Mouse (Mus musculus) intestine, postnatal 0 days (tissue): ENCODE measurements around the gene Col23a1. TPM values are rescaled to one million over a fixed set of nuclear protein-coding genes. Genes with fewer than 3 reads are reported as not detected.

Experiments used
- ATAC-seq: fragments of 200-750 bp; cut with Nextera tagmentation; 2 replicates; pipeline ENCODE4 v1.8.0; 2017; ENCODE audit warnings: mild to moderate bottlenecking, moderate TSS enrichment, moderate library complexity
- H3K27ac ChIP-seq: fragments of 300-500 bp; sonication (generic); 2 replicates; pipeline ENCODE4 v1.5.1; 2014; ENCODE audit warnings: mild to moderate bottlenecking, low read depth, low read length, moderate library complexity
- H3K27me3 ChIP-seq: fragments of 300-500 bp; sonication (generic); replicated peaks from 2 replicates; pipeline ENCODE4 v1.6.1; 2014; ENCODE audit warnings: low read length, mixed read lengths; ENCODE audit not compliant: control insufficient read depth, insufficient read depth
- H3K36me3 ChIP-seq: fragments of 300-500 bp; sonication (generic); 2 replicates; pipeline ENCODE4 v1.6.1; 2014; ENCODE audit warnings: mild to moderate bottlenecking, moderate library complexity; ENCODE audit not compliant: control insufficient read depth, insufficient read depth
- H3K4me1 ChIP-seq: fragments of 300-500 bp; sonication (generic); replicated peaks from 2 replicates; pipeline ENCODE4 v1.6.1; 2014; ENCODE audit warnings: antibody characterized with exemption, low read length, mixed read lengths; ENCODE audit not compliant: control insufficient read depth, insufficient read depth
- H3K4me2 ChIP-seq: fragments of 300-500 bp; sonication (generic); replicated peaks from 2 replicates; pipeline ENCODE4 v1.6.1; 2014; ENCODE audit warnings: low read depth, mild to moderate bottlenecking, moderate library complexity
- H3K4me3 ChIP-seq: fragments of 300-500 bp; sonication (generic); 2 replicates; pipeline ENCODE4 v1.5.1; 2014; ENCODE audit warnings: low read depth, low read length
- H3K9ac ChIP-seq: fragments of 300-500 bp; sonication (generic); 2 replicates; pipeline ENCODE4 v1.6.1; 2014; ENCODE audit warnings: mild to moderate bottlenecking, low read depth, low read length
- H3K9me3 ChIP-seq: fragments of 300-500 bp; sonication (generic); 2 replicates; pipeline ENCODE4 v1.6.1; 2016; ENCODE audit warnings: mixed run types; ENCODE audit not compliant: control insufficient read depth
- CTCF ChIP-seq: sonication (generic); IDR thresholded peaks from 2 replicates; pipeline ENCODE4 v1.5.1; 2016; ENCODE audit warnings: low read depth, mild to moderate bottlenecking, control low read depth, antibody characterized with exemption, moderate library complexity
- WGBS: fragments of 180-500 bp; shearing (Covaris S2); extraction: QIAGEN DNeasy Blood & Tissue Kit; methylation state at CpG from one replicate; pipeline ENCODE4 v1.1.7; 2014; 5-methylcytosine and 5-hydroxymethylcytosine counted together
- polyA plus RNA-seq: library from polyadenylated mRNA; unstranded; fragments of >200 nt; fragmentation: Nextera tagmentation; extraction: Ambion mirVana; gene quantifications from 2 replicates; pipeline ENCODE4 v1.2.1, GENCODE M21; 2015

Gene Col23a1
- polyA plus RNA-seq, 1 experiment from 2014 or later, result 4.6 TPM

DNA sequence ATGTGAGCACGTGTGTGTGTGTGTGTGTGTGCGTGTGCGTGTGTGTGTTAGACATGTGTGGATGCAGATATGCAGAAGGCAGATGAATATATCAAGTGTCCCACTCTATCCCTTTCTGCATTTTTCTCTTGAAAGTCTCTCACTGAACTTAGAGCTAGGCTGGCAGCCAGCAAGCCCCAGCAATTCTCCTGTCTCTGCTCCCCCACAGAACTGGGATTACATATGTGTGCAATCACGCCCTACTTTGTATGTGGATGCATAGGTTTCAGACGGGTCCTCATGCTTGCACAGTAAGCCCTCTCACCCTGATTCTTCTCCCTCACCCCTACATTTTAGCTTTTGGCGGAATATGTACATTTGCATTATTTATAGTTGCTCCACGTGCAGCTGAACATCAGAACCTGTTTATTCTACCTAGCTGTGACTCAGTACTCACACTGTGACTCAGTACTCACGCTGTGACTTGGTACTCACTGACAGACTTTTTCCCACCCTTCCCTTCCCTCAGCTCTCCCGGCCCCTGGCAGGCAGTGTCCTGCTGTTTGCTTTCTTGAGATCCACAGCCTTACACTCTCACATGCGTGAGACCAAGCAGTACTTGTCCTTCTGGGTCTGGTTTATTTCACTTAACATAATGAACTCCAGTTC lies 111.9 kb downstream of the Col23a1 start:
- no peak for TF ChIP-seq CTCF
- Histone ChIP-seq H3K36me3 (no peaks in the 10 kb centered on the region), H3K4me3 (no peak overlapping the region), H3K9me3 (no peaks in the 10 kb centered on the region), H3K27me3 (no peaks in the 10 kb centered on the region), H3K27ac (no peak overlapping the region), H3K4me2 (no peak overlapping the region), H3K4me1 (no peaks in the 10 kb centered on the region), H3K9ac (no peak overlapping the region)
- 66% methylated on average over 10 of the region's 10 CpGs for WGBS
- no peak for ATAC-seq

DNA sequence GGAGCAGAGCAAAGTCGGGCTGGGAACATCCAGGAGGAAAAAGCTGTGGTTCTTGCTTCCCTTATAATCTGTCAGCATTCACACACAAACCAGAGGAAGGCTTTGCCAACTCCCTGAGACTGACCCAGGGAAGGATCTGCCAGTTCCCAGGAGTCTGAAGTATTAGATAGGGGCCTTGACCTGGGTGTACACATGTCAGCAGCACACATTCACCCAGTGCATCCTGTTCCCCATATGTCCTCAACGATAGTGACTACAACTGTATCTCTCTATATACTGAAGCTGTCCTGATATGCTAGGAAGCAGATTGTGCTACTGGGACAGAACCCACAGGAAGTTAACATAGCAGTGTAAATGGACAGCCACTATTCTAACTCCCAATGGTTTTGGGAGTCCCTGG lies 114.2 kb downstream of the Col23a1 start:
- 61% methylated on average over 2 of the region's 2 CpGs for WGBS

DNA sequence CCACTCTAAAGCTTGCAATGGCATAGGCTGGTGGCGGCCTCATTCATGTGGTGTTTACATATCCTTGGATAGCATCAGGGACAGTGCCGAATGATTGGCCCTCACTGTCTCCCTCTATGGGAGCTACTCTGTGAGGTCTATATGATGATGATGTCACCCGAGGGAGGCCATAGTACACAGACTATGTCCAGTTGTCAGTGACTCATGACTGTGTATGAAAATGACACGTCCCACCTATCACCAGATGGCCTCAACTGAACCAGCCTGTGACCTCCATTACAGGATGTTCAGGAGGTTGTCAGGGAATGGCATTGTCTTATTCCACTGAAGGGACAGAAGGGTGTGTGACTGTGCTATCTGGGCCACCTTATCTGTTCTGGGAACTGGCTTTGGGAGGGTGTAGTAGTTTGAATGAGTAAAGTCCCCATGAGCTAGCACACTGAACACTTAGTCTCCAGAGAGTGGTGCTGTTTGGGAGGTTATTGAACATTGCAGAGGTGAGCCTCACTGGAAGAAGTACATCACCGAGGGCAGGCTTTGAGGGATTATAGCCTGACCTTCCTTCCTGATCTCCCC lies 115.2 kb downstream of the Col23a1 start:
- Histone ChIP-seq H3K9me3 (no peaks in the 10 kb centered on the region), H3K4me1 (no peaks in the 10 kb centered on the region), H3K4me2 (no peak overlapping the region), H3K4me3 (no peak overlapping the region), H3K36me3 (no peaks in the 10 kb centered on the region), H3K9ac (no peak overlapping the region), H3K27me3 (no peaks in the 10 kb centered on the region), H3K27ac (no peak overlapping the region)
- 0 out of 2 replicates have a peak, but pooled peaks have one; percentile 13 for TF ChIP-seq CTCF
- peak; percentile 90 for ATAC-seq
- 63% methylated on average over 5 of the region's 5 CpGs for WGBS

More for the DNA sequence above, 114.2 kb downstream of the Col23a1 start:
- no peak overlapping the region for H3K27ac ChIP-seq
- no peaks in the 10 kb centered on the region for H3K36me3 ChIP-seq
- ATAC-seq, result no peak
- H3K9ac ChIP-seq, result no peak overlapping the region
- H3K27me3 ChIP-seq, result no peaks in the 10 kb centered on the region
- TF ChIP-seq CTCF, result no peak
- no peak overlapping the region for H3K4me2 ChIP-seq
- no peak overlapping the region for H3K4me3 ChIP-seq
- H3K4me1 ChIP-seq, result no peaks in the 10 kb centered on the region
- H3K9me3 ChIP-seq, result no peaks in the 10 kb centered on the region

DNA sequence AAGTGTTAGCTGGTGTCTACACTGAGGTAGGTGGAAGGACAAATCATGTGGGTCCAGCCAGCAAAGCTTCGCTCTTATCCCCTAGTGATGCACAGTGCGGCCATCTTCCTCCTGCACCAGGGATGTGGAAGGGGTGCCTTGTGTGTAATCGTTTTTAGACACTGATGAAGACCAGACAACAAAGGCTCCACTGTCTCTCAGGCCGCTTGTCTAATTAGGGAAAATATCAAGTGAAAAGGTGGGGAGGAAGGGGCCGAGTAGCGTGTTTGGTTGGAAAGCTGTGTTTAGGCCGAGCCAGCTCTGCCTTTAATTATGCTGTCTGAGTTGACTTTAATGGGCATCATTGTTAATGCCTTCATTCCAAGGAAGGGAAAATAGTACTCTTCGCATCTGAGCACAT lies 116.8 kb downstream of the Col23a1 start:
- Histone ChIP-seq H3K4me3 (no peak overlapping the region), H3K4me1 (no peaks in the 10 kb centered on the region), H3K9me3 (no peaks in the 10 kb centered on the region), H3K4me2 (no peak overlapping the region), H3K36me3 (no peaks in the 10 kb centered on the region), H3K27me3 (no peaks in the 10 kb centered on the region), H3K27ac (no peak overlapping the region), H3K9ac (no peak overlapping the region)
- 76% methylated on average over 8 of the region's 8 CpGs for WGBS
- ATAC-seq, result no peak
- no peak for TF ChIP-seq CTCF

DNA sequence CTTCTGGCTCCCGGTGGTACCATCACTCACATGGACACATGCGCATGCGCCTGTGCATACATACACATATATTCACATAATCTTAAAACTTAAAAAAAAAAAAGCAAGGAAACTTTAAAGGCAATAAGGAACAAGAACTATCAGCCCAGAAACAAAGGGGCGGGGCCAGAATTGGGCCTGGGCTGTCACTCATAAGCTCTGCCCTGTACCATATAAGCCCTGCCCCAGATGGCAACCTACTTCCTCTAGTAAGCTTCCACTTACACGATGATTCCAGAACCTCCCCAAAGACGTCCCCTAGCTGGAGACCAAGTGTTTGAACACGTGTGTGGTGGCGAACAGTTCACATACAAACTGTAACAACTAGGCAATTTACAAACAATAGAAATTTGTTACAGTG lies 117.6 kb downstream of the Col23a1 start:
- Histone ChIP-seq H3K36me3 (no peaks in the 10 kb centered on the region), H3K27ac (no peak overlapping the region), H3K9ac (no peak overlapping the region), H3K27me3 (no peaks in the 10 kb centered on the region), H3K9me3 (no peaks in the 10 kb centered on the region), H3K4me2 (no peak overlapping the region), H3K4me3 (no peak overlapping the region), H3K4me1 (no peaks in the 10 kb centered on the region)
- no peak for ATAC-seq
- TF ChIP-seq CTCF, result no peak
- WGBS, result 75% methylated on average over 8 of the region's 8 CpGs

DNA sequence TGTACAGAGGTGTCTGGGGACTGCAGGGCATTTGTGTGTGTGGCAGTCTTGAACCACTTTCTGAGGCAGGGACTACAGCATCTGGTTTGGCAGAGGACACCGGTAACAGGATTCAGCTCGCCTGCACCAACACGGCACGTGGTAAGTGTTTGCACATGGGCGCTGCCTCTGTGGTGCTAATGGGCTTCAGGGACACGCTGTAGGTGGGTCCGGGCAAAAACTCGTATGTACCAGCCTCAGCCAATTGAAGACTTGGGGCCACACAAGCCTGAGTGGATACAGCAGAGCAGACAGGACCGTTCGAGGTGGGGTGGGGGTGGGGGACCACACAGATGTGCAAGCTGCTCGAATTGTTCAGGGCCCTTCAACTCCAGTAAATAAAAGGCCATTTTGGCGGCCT lies 121.1 kb downstream of the Col23a1 start:
- H3K36me3 ChIP-seq, result no peaks in the 10 kb centered on the region
- H3K4me1 ChIP-seq, result no peaks in the 10 kb centered on the region
- 65% methylated on average over 12 of the region's 12 CpGs for WGBS
- no peak for ATAC-seq
- H3K4me2 ChIP-seq, result no peak overlapping the region
- no peak overlapping the region for H3K27ac ChIP-seq
- TF ChIP-seq CTCF, result no peak
- no peaks in the 10 kb centered on the region for H3K9me3 ChIP-seq
- no peak overlapping the region for H3K9ac ChIP-seq
- H3K4me3 ChIP-seq, result no peak overlapping the region
- no peaks in the 10 kb centered on the region for H3K27me3 ChIP-seq
